Mouse (Mus musculus): Measurements from ENCODE around the gene Dis3.
A peak's percentile ranks its signal among the peaks of the same experiment; 100 is the strongest.

Gene Dis3

DNA sequence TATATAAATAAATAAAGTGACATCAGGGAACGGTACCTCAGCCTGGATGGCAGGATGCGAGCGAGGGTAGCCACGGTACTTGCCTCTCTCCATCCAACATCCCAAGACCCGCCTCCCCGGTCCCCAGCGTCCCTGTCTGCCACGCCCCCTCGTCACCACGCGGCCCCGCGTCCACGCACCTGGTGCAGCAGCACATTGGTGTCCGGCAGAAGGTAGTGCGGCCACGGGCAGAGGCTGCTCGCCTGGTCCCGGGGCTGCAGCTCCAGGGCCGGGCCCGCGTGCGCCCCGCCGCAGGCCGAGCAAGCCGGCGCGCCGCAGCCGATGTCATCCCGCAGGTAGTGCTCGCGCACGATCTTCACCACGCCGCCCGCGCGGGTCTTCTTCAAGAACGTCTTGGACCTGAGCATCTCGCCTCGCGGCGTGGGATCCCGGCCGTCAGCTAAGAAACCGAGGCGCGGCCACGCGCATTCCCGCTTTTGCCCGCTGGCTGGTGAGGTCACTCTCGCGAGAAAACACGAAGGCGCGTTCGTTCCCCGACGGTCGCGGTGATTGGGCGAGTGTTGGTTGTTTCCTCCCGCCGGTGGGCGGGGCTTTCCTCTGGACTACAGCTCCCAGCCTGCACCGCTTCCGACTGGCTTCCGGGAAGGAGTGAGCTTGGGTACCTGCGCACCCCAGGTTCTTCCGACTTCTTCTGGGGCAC, at the start of gene Dis3, which contains the start of gene Pibf1:
Dis3 (minus strand) TSS at position 504 of the 700 bp plus-strand sequence.
Pibf1 (plus strand) TSS at position 158 of the 700 bp plus-strand sequence.
- peak; percentile 99 for DNase-seq (ENCODE audit: low spot score in 2 of 2)

DNA sequence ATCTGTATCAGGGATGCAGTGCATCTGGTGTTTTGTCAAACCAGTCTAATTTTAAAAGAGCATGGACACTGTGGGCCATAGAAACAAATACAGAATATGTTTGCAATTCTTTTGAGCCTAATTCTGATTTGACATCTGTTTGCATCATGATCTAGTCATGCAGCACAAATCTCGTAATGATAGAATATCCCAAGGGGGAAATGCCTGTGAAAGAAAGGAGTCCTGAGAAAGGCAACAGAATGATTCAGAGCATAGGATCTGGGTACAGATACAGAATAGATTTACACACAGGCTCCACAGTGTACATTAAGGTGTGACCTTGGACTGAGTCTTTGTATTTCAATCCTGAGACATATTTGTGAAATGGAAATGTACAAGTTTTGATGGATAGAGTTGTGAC, 47.3 kb upstream of the Dis3 start:
- no peak for DNase-seq (ENCODE audit: low spot score in 2 of 2)

DNA sequence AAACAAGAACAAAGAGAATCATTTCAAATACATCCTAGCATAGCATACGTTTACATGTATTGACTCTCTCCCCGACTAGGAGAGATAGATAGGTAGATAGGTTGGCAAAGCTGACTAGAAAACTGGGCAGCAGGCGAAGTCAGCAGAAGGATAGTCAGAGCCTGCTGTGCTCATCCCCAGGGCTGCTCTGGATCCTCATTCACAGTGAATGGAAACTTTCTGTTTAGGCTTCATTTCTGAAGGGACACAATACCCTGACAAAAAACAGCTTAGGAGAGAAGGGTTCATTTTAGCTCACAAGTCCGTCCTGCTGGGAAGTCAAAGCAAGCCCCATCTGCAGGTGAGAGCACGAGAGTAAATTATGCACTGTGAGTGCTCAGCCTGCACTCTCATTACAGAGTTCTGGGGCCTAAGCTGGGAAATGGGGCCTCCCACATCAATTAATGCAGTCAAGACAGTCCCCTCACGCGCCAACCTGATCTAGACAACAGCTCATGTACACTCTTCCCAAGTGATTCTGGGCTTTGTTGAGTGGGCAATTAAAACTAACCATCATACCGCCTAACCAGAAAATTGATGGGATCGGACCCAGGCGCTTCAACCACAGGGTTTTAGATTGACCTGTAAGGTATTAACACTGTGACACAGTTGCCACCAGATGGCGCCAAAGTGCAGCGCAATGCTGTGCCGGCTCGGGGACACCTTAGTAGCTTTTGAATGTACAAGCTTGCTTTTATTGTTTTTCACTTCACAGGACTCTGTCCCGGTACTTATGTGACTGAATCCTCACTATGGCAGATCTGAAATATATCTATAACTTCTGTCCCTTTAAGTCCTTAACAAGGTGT, 42.4 kb upstream of the Dis3 start:
- DNase-seq (ENCODE audit: low spot score in 2 of 2): peak; percentile 71 to 79

DNA sequence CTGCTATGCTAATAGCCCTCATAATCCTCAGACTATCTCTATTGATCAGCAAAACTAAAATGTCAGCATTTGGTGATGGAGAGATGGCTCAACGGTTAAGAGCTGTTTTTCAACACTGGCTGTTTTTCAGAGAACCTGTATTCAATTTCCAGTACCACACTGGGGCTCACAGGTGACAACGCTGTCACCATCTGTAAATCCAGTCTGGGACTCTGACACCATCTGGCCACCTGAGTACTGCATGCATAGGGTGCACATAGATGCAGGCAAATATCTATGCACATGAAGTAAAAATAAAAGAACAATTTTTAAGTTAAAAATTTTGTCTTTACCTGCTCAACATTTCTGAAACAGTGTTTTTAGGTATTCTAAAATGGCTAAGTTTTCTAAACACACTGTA, 40.5 kb upstream of the Dis3 start:
- DNase-seq (ENCODE audit: low spot score in 2 of 2): no peak

DNA sequence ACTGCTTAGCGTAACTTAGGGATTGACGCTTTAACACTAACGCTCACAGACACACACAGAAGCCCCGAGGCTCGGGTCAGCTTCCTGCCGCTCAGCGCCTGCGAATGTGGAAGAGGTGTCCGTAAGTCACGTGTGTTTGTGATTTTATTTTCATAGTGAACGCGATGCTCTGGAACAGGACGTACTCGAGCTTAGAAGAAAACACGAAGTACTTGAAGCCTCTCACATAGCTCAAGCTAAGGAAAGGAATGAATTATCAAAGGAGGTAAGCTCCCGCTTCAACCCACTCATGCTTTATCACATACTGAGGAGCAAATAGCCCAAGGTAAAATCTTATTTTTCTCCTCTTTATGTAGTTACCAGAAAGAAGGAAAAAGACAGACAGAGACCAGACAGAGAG, 36.7 kb upstream of the Dis3 start:
- no peak for DNase-seq (ENCODE audit: low spot score in 2 of 2)

- no peak for DNase-seq (ENCODE audit: low spot score in 2 of 2)
Measured at GRCm38 (mm10) chr14:99135761-99136160, 36.2 kb upstream of the Dis3 start.

DNA sequence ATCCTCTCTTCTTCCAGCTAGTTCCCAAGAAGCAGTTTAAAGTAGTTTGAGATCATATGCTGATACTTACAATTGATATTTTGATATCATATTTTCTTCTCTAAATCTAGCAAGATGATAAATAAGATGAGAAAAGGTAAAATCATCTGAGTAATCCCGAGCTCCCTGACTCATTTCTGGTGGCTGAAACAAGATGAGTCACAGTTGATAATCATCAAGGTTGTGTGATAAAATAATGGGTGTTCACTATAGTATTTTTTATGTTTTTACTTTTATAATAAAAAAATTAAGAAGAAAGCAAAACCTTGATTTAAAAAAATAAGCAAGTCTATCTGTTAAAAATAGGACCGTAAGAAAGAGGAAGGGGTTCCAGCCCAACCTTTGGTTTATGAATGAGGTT, 34.5 kb upstream of the Dis3 start:
- no peak for DNase-seq (ENCODE audit: low spot score in 2 of 2)

- DNase-seq (ENCODE audit: low spot score in 2 of 2): no peak
Measured at GRCm38 (mm10) chr14:99129050-99129449, 29.5 kb upstream of the Dis3 start.

DNA sequence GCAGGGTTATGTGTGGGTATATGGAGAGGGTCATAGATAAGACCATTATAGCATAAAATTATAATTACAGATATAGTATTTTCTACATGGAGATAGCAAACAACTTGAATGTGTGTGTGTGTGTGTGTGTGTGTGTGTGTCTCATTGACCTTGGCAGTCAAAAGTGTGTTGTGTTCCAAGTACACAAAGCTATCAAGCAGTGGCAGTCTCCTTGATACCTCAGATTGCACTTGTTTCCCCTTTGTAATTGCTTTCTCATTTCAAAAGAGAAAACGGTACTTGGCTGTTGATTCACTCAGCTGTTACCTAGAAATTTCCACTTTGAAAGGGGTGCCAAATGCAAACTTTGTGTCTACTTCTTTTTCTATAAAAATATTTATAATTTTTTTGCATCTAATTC, 27.9 kb upstream of the Dis3 start:
- DNase-seq (ENCODE audit: low spot score in 2 of 2): no peak

DNA sequence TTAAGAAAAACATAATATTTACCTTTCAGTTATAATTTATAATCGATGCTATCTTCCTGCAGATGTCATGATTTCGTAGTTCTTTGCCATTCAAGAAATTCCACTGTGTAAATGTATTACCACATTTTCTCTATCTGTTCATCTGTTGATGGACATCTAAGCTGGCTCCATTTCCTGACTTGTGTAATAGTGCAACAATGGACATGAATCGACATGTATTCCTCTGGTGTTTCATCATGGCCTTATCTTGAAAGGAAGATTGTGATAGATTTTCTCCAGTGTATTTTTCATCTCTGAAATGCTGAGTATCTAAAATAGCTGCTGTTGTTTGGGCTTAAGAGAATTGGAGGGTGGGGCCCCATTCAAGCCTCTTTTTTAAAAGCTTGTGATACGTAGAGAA, 27.1 kb upstream of the Dis3 start:
- no peak for DNase-seq (ENCODE audit: low spot score in 2 of 2)

GRCm38 (mm10) chr14:99124076-99124475, 24.5 kb upstream of the Dis3 start:
- no peak for DNase-seq (ENCODE audit: low spot score in 2 of 2)

- DNase-seq (ENCODE audit: low spot score in 2 of 2): no peak
Measured at GRCm38 (mm10) chr14:99121584-99122339, 22.2 kb upstream of the Dis3 start.

GRCm38 (mm10) chr14:99117576-99117975, 18.0 kb upstream of the Dis3 start:
- no peak for DNase-seq (ENCODE audit: low spot score in 2 of 2)

DNA sequence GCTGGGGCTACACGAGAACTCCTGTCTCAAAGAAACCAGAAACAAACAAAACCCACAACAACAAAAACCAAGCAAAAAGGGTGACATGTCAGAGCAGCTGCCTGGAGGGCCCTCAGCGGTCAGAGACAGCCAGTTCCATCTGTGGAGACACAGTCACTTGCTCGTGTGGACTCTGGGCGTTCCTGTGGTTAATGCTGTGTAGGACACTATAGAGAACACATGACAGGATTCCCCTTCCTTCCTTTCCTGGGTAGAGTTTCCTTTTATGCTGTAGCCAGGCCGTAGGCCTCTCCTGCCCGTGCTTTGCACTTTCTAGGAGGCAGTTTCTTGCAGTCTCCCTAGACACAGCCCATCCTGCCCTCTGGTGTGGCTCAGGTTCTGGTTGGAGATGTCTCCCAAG, 9.2 kb upstream of the Dis3 start:
- no peak for DNase-seq (ENCODE audit: low spot score in 2 of 2)

DNA sequence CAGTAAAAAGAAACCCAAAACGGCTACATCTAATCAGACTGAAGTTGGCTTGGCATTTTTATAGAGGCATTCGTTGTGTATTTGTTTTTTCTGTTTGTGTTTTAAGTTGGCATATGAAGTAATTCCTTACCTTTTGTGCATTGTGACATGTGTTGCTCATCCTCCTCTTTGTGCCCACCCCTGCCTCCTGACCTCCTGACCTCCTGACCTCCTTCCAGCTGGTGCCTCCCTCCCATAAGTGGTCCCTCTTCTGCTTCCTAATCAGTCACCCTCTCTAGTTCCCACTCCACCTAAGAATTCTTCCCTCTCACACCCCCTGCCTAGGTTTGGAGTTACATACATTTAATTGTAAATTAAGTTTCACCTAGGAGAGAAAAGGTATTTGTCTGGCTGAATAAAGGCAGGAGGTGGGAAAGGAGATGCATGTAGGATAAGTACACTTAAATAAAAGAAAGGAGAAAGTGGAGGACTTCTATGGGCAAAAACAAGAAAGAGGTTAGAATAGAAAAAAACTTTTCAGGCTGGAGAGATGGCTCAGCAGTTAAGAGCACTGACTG, 8.1 kb upstream of the Dis3 start:
- no peak for DNase-seq (ENCODE audit: low spot score in 2 of 2)

DNA sequence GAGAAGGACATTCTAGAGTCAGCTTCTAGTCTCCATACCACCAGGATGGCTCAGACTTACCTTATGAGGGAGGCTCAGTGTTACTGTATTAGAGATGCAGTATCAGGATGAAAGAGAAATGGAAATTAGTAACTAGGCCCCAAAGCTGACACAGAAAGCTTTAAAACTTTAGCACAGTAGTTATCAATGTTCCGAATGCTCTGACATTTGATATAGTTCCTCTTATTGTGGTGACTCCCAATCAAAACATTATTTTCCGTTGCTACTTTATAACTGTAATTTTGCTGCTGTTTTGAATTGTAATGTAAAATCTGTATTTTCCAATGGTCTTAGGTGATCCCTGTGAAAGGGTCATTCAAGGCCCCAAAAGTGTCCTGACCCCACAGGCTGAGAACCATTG, 7.1 kb upstream of the Dis3 start:
- DNase-seq (ENCODE audit: low spot score in 2 of 2): no peak

DNA sequence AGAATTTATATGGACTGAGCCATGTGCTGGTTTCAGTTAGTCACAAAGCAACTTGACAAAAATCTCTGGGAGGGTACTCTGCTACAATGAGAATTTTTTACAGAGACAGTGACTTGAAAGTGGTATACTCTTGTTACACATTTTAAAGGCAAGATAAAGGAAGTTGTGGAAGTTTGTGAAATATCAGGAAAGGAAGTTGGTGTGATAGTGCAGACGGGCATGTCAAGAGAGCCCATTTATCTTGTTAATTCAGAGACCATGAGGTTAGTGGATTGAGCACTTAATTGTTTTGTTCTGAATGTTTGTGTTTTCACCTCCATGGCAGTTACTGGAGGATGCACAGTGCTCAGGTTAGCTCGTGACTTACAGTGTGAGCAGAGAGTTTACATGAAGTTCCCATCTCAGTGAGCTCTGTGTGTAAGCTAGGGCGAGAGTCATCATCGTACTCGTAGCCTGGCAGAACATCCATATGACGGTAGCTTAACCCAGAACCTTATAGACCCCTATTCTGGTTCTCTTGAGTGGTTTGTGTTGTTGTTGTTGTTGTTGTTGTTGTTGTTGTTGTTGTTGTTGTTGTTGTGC, 5.1 kb upstream of the Dis3 start:
- no peak for DNase-seq (ENCODE audit: low spot score in 2 of 2)

DNA sequence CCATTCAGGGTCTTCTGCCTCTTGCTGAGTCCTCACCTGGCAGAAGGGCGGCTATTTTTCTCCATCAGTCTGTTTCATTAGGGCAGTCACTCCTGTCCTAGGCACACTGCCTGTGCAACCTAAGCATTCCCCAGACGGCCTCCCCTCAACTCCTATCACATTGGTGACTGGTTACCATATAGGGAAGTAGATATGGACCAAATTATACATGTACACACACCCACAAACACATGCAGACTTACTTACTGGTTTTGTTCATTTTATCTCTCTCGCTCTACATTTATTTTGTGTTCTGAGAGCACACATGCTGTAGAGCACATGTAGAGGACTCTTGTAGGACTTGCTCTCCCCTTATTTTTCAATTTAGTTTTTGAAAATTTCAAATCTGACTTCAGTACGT, 3.5 kb upstream of the Dis3 start:
- DNase-seq (ENCODE audit: low spot score in 2 of 2): no peak

DNA sequence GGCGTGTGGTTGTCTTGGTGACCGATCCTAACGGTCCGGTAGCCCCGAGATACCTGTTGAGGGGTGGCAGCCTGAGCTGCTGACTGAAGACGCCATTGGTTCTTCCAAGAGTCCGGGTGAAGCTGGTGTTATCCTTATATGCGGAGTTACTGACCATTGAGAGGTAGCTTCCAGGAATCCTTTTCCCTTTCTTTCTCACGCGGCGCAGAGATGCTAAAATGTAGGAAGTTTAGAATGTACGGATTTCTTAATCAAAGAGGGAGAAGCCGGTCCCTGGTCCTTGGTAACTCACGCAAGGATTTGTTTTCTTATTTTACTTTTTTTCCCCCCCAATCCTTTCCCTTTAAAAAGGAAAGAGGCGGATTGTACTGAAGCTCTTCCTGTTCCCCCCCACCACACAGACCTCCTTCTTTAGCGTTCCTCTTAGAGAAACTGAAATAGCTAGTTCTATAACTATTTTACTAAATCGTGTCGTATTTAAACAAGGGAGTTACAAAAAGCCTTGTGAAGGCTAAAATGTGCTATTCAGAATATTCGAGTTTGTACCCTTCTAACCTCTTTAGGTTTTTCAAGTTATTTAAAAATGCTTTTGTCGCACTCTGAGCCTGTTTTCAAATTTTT, 507 bp upstream of the Dis3 start:
- DNase-seq (ENCODE audit: low spot score in 2 of 2): no peak

- DNase-seq (ENCODE audit: low spot score in 2 of 2): no peak
Measured at GRCm38 (mm10) chr14:99088947-99089346, 10.6 kb downstream of the Dis3 start.

- no peak for DNase-seq (ENCODE audit: low spot score in 2 of 2)
Measured at GRCm38 (mm10) chr14:99071146-99071545, 28.4 kb downstream of the Dis3 start.

All from urinary bladder, postnatal 36 days (tissue).